Mouse (Mus musculus): ENCODE results near the gene Krt6a. TPM values are rescaled to one million over a fixed set of nuclear protein-coding genes. Genes with fewer than 3 reads are reported as not detected.

Gene Krt6a
- total RNA-seq, 2 experiments from 2014 or later, result not detected

Small RNAs within 50 kb of the gene (microRNA-seq; reads per million reads assigned to microRNA genes)
- not detected for gene Gm44323
- not detected for gene Gm44342
- gene Gm44383, result not detected
- gene Gm44479, result not detected

Other genes with a start within 250 kb of the Krt6a start
- not detected for gene Krt88, start 246.6 kb downstream of the Krt6a start, total RNA-seq (2021)
- gene Krt81, start 230.6 kb downstream of the Krt6a start, total RNA-seq (2021), result not detected
- not detected for gene Krt86, start 220.8 kb downstream of the Krt6a start, total RNA-seq (2021)
- gene Krt83, start 202.8 kb downstream of the Krt6a start, total RNA-seq (2021), result not detected
- gene Gm49425, start 177.0 kb downstream of the Krt6a start, total RNA-seq (2021), result not detected
- gene Krt84, start 161.5 kb downstream of the Krt6a start, total RNA-seq (2021), result not detected
- not detected for gene Krt82, start 143.6 kb downstream of the Krt6a start, total RNA-seq (2021)
- not detected for gene Krt90, start 131.4 kb downstream of the Krt6a start, total RNA-seq (2021)
- gene Krt75, start 120.4 kb downstream of the Krt6a start, total RNA-seq (2021), result not detected
- not detected for gene Gm5414, start 66.1 kb downstream of the Krt6a start, total RNA-seq (2021)
- gene Gm5478, start 46.9 kb downstream of the Krt6a start, total RNA-seq (2021), result not detected
- not detected for gene Krt6b, start 14.0 kb downstream of the Krt6a start, total RNA-seq (2021)
- under 1 TPM in 1 of 2 experiments, not detected in 1; 0.09 TPM for gene Krt5, start 18.6 kb upstream of the Krt6a start, total RNA-seq (2021)
- gene Krt71, start 48.8 kb upstream of the Krt6a start, total RNA-seq (2021), result under 1 TPM in 1 of 2 experiments, not detected in 1; 0.14 TPM
- not detected for gene Krt72, start 92.2 kb upstream of the Krt6a start, total RNA-seq (2021)
- not detected for gene Krt73, start 108.0 kb upstream of the Krt6a start, total RNA-seq (2021)
- gene Krt2, start 123.9 kb upstream of the Krt6a start, total RNA-seq (2021), result not detected
- not detected for gene Krt1, start 156.5 kb upstream of the Krt6a start, total RNA-seq (2021)
- not detected for gene Krt77, start 175.4 kb upstream of the Krt6a start, total RNA-seq (2021)
- not detected for gene Krt76, start 198.6 kb upstream of the Krt6a start, total RNA-seq (2021)
- not detected for gene Krt4, start 230.4 kb upstream of the Krt6a start, total RNA-seq (2021)
- gene Krt79, start 246.0 kb upstream of the Krt6a start, total RNA-seq (2021), result under 1 TPM in 1 of 2 experiments, not detected in 1; 0.28 TPM

Measured in gastrocnemius, adult 18-20 months (tissue).